Mouse (Mus musculus) heart, embryonic 11.5 days (tissue): ENCODE data around the gene Mcu. TPM values are rescaled to one million over a fixed set of nuclear protein-coding genes. Genes with fewer than 3 reads are reported as not detected.

Experiments
- ATAC-seq: fragments of 200-750 bp; cut with Nextera tagmentation; replicated peaks from 2 replicates; pipeline ENCODE4 v1.8.0; 2017; ENCODE audit warnings: moderate library complexity; ENCODE audit not compliant: insufficient number of reproducible peaks, low FRiP score, low TSS enrichment
- H3K27ac ChIP-seq: fragments of 300-500 bp; sonication (generic); 2 replicates; pipeline ENCODE4 v1.5.1; 2014; ENCODE audit warnings: mild to moderate bottlenecking, low read depth, low read length
- H3K27me3 ChIP-seq: fragments of 300-500 bp; sonication (generic); 2 replicates; pipeline ENCODE4 v1.6.1; 2014; ENCODE audit warnings: mild to moderate bottlenecking, low read length, mixed read lengths; ENCODE audit not compliant: control insufficient read depth, insufficient read depth
- H3K36me3 ChIP-seq: fragments of 300-500 bp; sonication (generic); 2 replicates; pipeline ENCODE4 v1.6.1; 2014; ENCODE audit warnings: mild to moderate bottlenecking, low read length, moderate library complexity, mixed read lengths; ENCODE audit not compliant: control insufficient read depth, insufficient read depth
- H3K4me1 ChIP-seq: fragments of 300-500 bp; sonication (generic); 2 replicates; pipeline ENCODE4 v1.6.1; 2014; ENCODE audit warnings: low read length; ENCODE audit not compliant: control insufficient read depth, insufficient read depth
- H3K4me2 ChIP-seq: fragments of 300-500 bp; sonication (generic); 2 replicates; pipeline ENCODE4 v1.6.1; 2014; ENCODE audit warnings: mild to moderate bottlenecking, moderate library complexity
- H3K4me3 ChIP-seq: fragments of 300-500 bp; sonication (generic); 2 replicates; pipeline ENCODE4 v1.5.1; 2014; ENCODE audit warnings: low read depth, low read length
- H3K9ac ChIP-seq: fragments of 300-500 bp; sonication (generic); 2 replicates; pipeline ENCODE4 v1.6.1; 2014; ENCODE audit warnings: mild to moderate bottlenecking, low read depth, low read length, moderate library complexity
- H3K9me3 ChIP-seq: fragments of 300-500 bp; sonication (generic); replicated peaks from 2 replicates; pipeline ENCODE4 v1.6.1; 2016; ENCODE audit warnings: low read length; ENCODE audit not compliant: control insufficient read depth
- WGBS: fragments of 180-500 bp; shearing (Covaris S2); extraction: QIAGEN DNeasy Blood & Tissue Kit; methylation state at CpG from one replicate; pipeline ENCODE4 v1.1.7; 2014; ENCODE audit not compliant: insufficient replicate concordance; 5-methylcytosine and 5-hydroxymethylcytosine counted together
- polyA plus RNA-seq: library from polyadenylated mRNA; unstranded; fragments of >200 nt; fragmentation: Nextera tagmentation; extraction: Ambion mirVana; gene quantifications from 2 replicates; pipeline ENCODE4 v1.2.1, GENCODE M21; 2014

Gene Mcu
- polyA plus RNA-seq, 1 experiment from 2014 or later: 28.5 TPM

DNA sequence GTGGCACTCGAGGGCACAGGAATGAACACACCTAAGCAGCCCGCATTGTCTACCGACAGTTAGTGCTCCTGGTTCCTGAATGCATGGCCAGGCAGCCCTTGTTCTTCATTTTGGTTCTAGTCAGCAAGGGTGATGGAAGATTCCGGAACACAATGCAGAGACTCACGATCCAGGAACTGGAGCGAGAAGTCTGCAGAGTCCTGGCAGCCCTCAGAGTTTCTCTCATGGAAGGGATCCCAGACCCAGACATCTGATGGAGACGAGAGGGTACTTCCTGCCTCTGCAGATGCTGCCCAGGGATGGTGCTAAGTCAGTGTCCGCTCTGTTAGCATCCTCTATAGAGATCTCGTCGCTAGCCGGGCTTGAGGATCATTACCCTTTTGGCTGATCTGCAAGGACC lies 75.0 kb downstream of the Mcu start:
- H3K9ac ChIP-seq: no peak overlapping the region
- H3K27me3 ChIP-seq: no peaks in the 10 kb centered on the region
- H3K4me1 ChIP-seq: peaks cover 8% of the 10 kb centered on the region
- no peak overlapping the region for H3K4me3 ChIP-seq
- peaks cover 3% of the 10 kb centered on the region; the same call in 1 of the 2 replicates for H3K9me3 ChIP-seq
- no peaks in the 10 kb centered on the region for H3K36me3 ChIP-seq
- ATAC-seq: no peak
- no peak overlapping the region for H3K4me2 ChIP-seq
- 81% methylated on average over 11 of the region's 11 CpGs for WGBS
- no peak overlapping the region for H3K27ac ChIP-seq

DNA sequence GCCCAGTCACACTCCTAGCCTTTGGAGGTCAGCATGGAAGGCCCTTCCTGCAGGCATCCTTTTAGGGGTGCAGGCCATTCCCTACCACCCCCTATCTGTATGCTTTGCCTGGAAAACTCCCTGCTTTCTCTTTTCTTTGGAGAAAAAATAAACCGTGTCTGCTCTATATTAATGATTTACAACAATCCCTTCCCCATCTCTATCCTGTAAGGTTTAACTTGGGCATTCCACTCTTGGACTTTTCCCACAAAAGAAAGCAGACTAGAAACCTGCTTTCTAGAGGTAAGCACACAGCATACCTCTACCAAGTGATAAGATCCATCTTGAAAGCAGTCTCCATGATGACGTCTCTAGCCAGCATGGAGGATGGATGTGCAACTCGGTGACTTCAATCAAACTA lies 75.9 kb downstream of the Mcu start:
- no peak overlapping the region for H3K9ac ChIP-seq
- no peaks in the 10 kb centered on the region for H3K36me3 ChIP-seq
- 81% methylated on average over 3 of the region's 3 CpGs for WGBS
- no peak for ATAC-seq
- no peak overlapping the region for H3K27ac ChIP-seq
- H3K4me2 ChIP-seq: no peak overlapping the region
- no peaks in the 10 kb centered on the region for H3K9me3 ChIP-seq
- H3K27me3 ChIP-seq: no peaks in the 10 kb centered on the region
- H3K4me3 ChIP-seq: no peak overlapping the region
- peaks cover 8% of the 10 kb centered on the region for H3K4me1 ChIP-seq

DNA sequence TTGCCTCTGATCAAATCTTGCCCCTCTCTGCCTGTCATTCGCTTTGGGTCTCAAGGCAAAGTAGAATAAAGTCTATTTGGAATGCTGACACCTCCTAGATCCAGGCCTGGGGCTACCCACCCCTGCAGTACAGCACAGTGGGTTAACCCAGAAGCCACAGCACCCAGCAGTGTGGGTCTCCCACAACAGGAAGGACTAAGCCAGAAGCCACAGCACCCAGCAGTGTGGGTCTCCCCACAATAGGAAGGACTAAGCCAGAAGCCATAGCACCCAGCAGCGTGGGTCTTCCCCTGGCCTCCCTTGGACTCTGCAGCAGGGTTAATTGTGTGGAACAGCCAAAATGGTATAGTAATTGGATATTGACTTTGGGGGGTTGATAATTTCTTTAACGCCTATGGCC lies 76.4 kb downstream of the Mcu start:
- Histone ChIP-seq H3K4me2 (peak overlapping the region; percentile 68), H3K9ac (peak overlapping the region; percentile 22; the same call in 1 of the 2 replicates)

DNA sequence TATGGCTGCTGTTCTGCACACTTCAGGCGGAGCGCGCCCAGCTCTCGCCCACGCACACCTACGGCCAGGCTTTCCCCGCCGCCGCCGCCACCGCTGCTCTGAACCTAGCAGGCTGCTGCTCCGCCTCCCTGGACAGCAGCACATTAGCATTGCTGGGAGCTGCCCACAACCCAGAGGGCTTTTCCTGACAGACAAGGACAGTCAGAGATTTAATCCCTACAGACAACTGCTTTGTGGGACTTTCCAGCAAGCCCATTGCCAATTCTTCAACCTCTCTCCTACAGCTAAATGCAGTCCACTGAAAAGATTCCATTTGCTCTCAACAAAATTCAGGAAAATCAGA lies 77.0 kb downstream of the Mcu start:
- ATAC-seq: peak; percentile 79; the same call in 1 of the 2 replicates
- Histone ChIP-seq H3K4me2 (peak overlapping the region; percentile 68), H3K9ac (peak overlapping the region; percentile 50; the same call in 1 of the 2 replicates), H3K27me3 (no peaks in the 10 kb centered on the region), H3K27ac (peak overlapping the region; percentile 24), H3K4me1 (peaks cover 8% of the 10 kb centered on the region), H3K4me3 (peak overlapping the region; percentile 42), H3K36me3 (no peaks in the 10 kb centered on the region), H3K9me3 (no peaks in the 10 kb centered on the region)
- 3% methylated on average over 12 of the region's 12 CpGs for WGBS

More for the DNA sequence above, 76.4 kb downstream of the Mcu start:
- Histone ChIP-seq H3K27ac (no peak overlapping the region), H3K36me3 (no peaks in the 10 kb centered on the region), H3K4me1 (peaks cover 8% of the 10 kb centered on the region), H3K4me3 (no peak overlapping the region), H3K27me3 (no peaks in the 10 kb centered on the region), H3K9me3 (no peaks in the 10 kb centered on the region)
- 75% methylated on average over 3 of the region's 3 CpGs for WGBS
- no peak for ATAC-seq

DNA sequence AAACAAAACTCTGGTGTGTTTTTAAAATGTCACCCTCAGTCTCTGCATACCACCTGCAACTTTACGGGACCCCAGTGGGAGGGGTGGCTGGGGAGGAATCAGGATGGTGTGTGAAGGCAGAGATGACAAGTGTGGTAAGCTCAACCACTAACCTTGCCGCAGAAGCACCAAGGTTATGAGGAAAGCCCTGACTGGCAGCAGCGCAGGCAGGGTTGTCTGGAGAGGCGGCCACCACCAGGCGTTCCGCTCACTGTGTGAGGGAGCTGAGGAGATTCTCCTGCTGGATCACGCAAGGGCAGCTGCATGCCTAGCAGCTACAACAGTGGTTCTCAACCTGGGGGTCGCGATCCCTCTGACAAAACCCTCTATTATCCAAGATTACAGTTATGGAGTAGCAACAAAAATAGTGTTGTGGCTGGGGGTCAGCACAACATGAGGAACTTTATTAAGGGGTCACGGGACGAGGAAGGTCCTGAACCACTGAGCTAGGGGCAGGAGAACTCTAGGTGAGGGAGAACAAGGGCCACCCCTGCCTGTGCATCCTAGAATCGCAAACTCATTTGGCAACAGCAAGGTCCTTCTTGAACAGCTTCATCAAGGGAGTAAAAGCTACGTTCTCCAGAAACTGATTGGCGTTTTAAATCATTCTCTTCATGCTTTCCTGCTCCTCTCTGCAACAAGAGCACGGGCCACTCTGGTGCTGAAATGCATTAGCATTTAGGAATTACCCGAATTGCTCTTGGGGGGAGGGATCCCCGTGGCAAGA lies 77.5 kb downstream of the Mcu start:
- 28% methylated on average over 17 of the region's 17 CpGs for WGBS
- H3K9ac ChIP-seq: peak overlapping the region; percentile 50; the same call in 1 of the 2 replicates

DNA sequence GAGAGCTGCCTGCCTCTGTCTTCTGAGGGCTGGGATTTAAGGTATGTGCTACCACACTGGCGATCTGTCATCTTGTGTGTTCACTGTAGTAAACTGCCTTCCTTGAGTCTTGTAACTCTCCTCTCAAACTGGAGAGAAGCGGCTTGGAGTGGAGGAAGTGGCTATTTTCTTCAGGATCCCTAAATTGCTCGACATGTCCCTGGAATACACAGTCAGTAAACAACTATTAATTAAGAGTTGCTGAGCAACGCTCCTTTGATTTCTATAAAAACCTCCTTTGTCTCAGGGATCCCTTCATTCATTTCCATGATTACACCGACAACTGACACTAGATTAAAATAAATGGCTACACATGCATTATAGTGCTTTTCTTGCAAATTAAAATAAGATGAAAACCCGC lies 78.4 kb downstream of the Mcu start:
- Histone ChIP-seq H3K27ac (no peak overlapping the region), H3K9me3 (no peaks in the 10 kb centered on the region)

More for the DNA sequence above, 77.5 kb downstream of the Mcu start:
- no peaks in the 10 kb centered on the region for H3K27me3 ChIP-seq
- no peak; the same call in 1 of the 2 replicates for ATAC-seq
- no peaks in the 10 kb centered on the region for H3K36me3 ChIP-seq
- H3K4me1 ChIP-seq: peaks cover 8% of the 10 kb centered on the region
- H3K9me3 ChIP-seq: no peaks in the 10 kb centered on the region
- H3K4me3 ChIP-seq: peak overlapping the region; percentile 42
- peak overlapping the region; percentile 24 for H3K27ac ChIP-seq
- peak overlapping the region; percentile 68 for H3K4me2 ChIP-seq

DNA sequence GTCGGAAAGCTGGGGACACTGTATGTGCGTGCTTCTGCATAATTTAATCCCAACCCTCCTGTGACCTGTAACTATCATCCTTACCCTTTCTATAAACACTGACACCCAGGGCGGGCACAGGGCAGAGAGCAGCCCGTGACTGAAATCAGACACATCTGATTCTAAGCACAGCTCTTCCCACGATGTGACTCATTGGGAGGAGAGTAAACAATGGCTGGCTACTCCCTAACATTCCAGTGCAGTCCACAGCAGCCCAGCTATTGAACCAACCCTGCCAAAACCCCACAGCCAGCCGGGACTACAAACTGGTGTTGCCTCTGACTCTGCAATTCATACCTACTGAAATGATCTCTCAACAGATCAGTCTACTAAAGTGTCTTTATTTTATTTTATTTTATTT lies 78.9 kb downstream of the Mcu start:
- 64% methylated on average over 6 of the region's 6 CpGs for WGBS
- H3K4me3 ChIP-seq: no peak overlapping the region

More for the DNA sequence above, 78.4 kb downstream of the Mcu start:
- H3K27me3 ChIP-seq: no peaks in the 10 kb centered on the region
- ATAC-seq: no peak
- peaks cover 8% of the 10 kb centered on the region for H3K4me1 ChIP-seq
- no peak overlapping the region for H3K4me2 ChIP-seq
- no peak overlapping the region for H3K9ac ChIP-seq
- no peak overlapping the region for H3K4me3 ChIP-seq
- 84% methylated on average over 6 of the region's 6 CpGs for WGBS
- no peaks in the 10 kb centered on the region for H3K36me3 ChIP-seq

DNA sequence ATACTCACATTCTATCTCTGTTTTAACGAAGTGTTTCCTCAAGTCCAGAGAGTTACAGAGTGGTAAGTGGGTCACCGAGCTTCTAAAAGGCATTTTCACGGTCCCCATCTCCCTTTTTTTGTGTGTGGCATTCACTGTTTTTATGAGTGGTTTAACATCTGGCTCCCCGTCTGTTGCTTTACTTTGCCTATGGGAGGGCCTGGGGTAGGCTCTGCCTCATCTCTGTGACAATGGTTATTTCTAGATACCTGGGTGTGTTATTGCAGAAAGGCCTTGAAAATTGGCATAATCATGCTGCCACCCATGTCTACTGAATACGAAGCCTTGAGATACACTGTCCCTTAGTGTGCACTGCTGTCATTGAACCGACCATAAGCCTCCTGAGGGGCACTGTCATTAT lies 84.2 kb downstream of the Mcu start:
- H3K36me3 ChIP-seq: no peaks in the 10 kb centered on the region
- H3K4me3 ChIP-seq: no peak overlapping the region
- H3K4me2 ChIP-seq: no peak overlapping the region
- H3K27ac ChIP-seq: no peak overlapping the region
- H3K27me3 ChIP-seq: no peaks in the 10 kb centered on the region
- no peak for ATAC-seq
- no peak overlapping the region for H3K9ac ChIP-seq
- H3K4me1 ChIP-seq: no peaks in the 10 kb centered on the region
- 86% methylated on average over 6 of the region's 6 CpGs for WGBS
- H3K9me3 ChIP-seq: no peaks in the 10 kb centered on the region

More for the DNA sequence above, 78.9 kb downstream of the Mcu start:
- Histone ChIP-seq H3K36me3 (no peaks in the 10 kb centered on the region), H3K4me1 (peaks cover 8% of the 10 kb centered on the region), H3K27ac (no peak overlapping the region), H3K4me2 (no peak overlapping the region), H3K27me3 (no peaks in the 10 kb centered on the region), H3K9me3 (no peaks in the 10 kb centered on the region), H3K9ac (no peak overlapping the region)
- ATAC-seq: no peak

DNA sequence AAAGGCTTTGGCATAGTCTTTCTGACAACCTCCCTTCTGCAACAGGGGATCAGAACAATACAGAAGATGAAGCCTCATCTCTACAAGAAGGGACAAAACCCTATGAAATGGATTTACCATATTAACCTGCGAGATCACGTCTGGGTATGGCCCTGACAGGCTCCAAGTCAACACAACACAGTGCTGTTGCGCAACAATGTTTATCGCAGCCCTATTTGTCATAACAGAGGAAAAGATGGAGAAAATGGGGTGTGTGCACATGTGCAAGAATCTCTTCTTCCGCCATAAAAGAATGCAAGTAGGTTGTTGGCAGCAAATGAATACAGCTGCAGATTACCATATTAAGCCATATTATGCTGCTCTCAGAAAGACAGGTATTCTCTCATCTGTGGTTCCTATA lies 88.7 kb downstream of the Mcu start:
- no peaks in the 10 kb centered on the region for H3K27me3 ChIP-seq
- no peaks in the 10 kb centered on the region for H3K9me3 ChIP-seq
- no peak for ATAC-seq
- peaks cover 17% of the 10 kb centered on the region for H3K4me1 ChIP-seq
- H3K4me2 ChIP-seq: no peak overlapping the region
- H3K36me3 ChIP-seq: no peaks in the 10 kb centered on the region
- H3K9ac ChIP-seq: no peak overlapping the region
- 91% methylated on average over 5 of the region's 5 CpGs for WGBS
- H3K4me3 ChIP-seq: no peak overlapping the region
- H3K27ac ChIP-seq: no peak overlapping the region
